Mouse (Mus musculus) lung, embryonic 14.5 days (tissue): Measurements from ENCODE around the gene Gm37240. TPM values are rescaled to one million over a fixed set of nuclear protein-coding genes. Genes with fewer than 3 reads are reported as not detected.

Source experiments
- ATAC-seq: fragments of 200-750 bp; cut with Nextera tagmentation; 2 replicates; pipeline ENCODE4 v1.8.0; 2017; ENCODE audit warnings: mild to moderate bottlenecking, moderate TSS enrichment, moderate library complexity; ENCODE audit not compliant: insufficient read depth
- DNase-seq: peaks from one replicate; pipeline ENCODE4 v3.0.0-alpha.2; 2015
- H3K27ac ChIP-seq: fragments of 300-500 bp; sonication (generic); 2 replicates; pipeline ENCODE4 v1.5.1; 2014; ENCODE audit warnings: low read depth, mild to moderate bottlenecking, moderate library complexity
- H3K27me3 ChIP-seq: fragments of 300-500 bp; sonication (generic); 2 replicates; pipeline ENCODE4 v1.6.1; 2014; ENCODE audit warnings: low read length, control low read depth; ENCODE audit not compliant: insufficient read depth
- H3K36me3 ChIP-seq: fragments of 300-500 bp; sonication (generic); 2 replicates; pipeline ENCODE4 v1.6.1; 2014; ENCODE audit warnings: control low read depth; ENCODE audit not compliant: insufficient read depth
- H3K4me1 ChIP-seq: fragments of 300-500 bp; sonication (generic); 2 replicates; pipeline ENCODE4 v1.6.1; 2014; ENCODE audit warnings: antibody characterized with exemption, control low read depth; ENCODE audit not compliant: insufficient read depth
- H3K4me2 ChIP-seq: fragments of 300-500 bp; sonication (generic); 2 replicates; pipeline ENCODE4 v1.6.1; 2014; ENCODE audit warnings: mild to moderate bottlenecking
- H3K4me3 ChIP-seq: fragments of 300-500 bp; sonication (generic); 2 replicates; pipeline ENCODE4 v1.5.1; 2014; ENCODE audit warnings: low read depth, low read length
- H3K9ac ChIP-seq: fragments of 300-500 bp; sonication (generic); 2 replicates; pipeline ENCODE4 v1.6.1; 2014
- H3K9me3 ChIP-seq: fragments of 300-500 bp; sonication (generic); 2 replicates; pipeline ENCODE4 v1.6.1; 2016; ENCODE audit warnings: low read depth, low read length, control low read depth
- CTCF ChIP-seq: IDR thresholded peaks from 2 replicates; pipeline ENCODE4 v1.5.1; 2016; ENCODE audit warnings: antibody characterized with exemption, low read depth
- WGBS: fragments of 180-500 bp; shearing (Covaris S2); extraction: QIAGEN DNeasy Blood & Tissue Kit; methylation state at CpG from one replicate; pipeline ENCODE4 v1.1.7; 2014; 5-methylcytosine and 5-hydroxymethylcytosine counted together
- polyA plus RNA-seq: library from polyadenylated mRNA; unstranded; fragments of >200 nt; fragmentation: Nextera tagmentation; extraction: Ambion mirVana; gene quantifications from 2 replicates; pipeline ENCODE4 v1.2.1, GENCODE M21; 2014

Gene Gm37240
- polyA plus RNA-seq, 1 experiment from 2014 or later: 4.5 TPM

DNA sequence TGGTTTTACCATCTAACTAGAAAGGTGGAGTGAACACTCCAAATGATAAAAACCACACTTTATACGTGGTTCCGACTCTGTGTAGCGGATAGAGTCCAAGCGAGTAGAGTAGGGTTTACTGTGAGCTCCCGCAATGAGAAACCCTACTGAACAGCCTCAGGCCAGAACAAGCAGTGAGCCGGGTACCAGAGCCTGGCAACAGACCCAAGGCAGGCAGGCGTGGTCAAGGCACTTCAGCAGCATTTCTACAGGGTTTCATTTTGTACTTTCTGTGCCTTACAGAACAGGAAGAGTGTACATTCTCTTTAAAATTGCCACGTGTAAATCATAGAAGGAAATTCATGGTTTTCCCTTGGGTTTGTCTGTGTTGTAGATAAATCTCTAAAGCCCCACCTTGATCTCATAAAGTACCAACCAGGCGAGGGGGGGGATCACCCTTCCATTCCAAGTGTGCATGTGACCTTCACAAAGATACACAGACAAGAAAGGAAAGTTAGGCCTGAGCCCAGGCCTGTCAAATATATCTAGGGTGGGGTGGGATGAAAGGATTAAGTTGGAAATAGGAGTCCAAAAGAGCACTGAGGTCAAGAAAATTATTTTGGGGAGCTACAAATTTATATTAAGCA is 1285.3 kb downstream of the Gm37240 start:
- Histone ChIP-seq H3K27ac (no peak overlapping the region), H3K4me3 (no peak overlapping the region), H3K9ac (no peak overlapping the region), H3K27me3 (no peaks in the 10 kb centered on the region), H3K9me3 (no peaks in the 10 kb centered on the region), H3K4me1 (no peaks in the 10 kb centered on the region), H3K4me2 (no peak overlapping the region), H3K36me3 (no peaks in the 10 kb centered on the region)
- no peak for ATAC-seq
- 76% methylated on average over 9 of the region's 9 CpGs for WGBS
- no peak for TF ChIP-seq CTCF
- no peak for DNase-seq

DNA sequence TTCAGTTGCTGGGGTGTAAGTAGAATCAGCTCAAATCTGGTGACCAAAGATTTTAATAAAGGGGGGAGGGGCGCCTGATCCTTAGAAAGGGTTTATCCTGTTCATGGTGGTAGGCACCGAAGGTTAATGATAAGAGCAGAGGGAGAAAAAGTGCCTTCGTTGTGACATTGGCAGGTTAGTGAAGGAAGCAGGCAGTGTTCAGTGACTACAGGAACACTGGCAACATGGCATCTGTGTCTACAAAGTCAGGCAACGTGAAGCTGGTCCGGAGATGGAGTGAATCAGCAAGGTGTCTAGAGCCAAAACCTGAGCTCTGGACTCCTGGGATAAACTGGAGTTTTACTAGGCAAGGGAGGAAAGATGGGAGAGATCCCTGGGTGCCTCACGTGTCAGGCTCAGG is 1288.6 kb downstream of the Gm37240 start:
- H3K9ac ChIP-seq: no peak overlapping the region
- no peaks in the 10 kb centered on the region for H3K4me1 ChIP-seq
- TF ChIP-seq CTCF: no peak
- H3K36me3 ChIP-seq: no peaks in the 10 kb centered on the region
- no peak overlapping the region for H3K4me2 ChIP-seq
- no peak for ATAC-seq
- DNase-seq: no peak
- no peak overlapping the region for H3K27ac ChIP-seq
- no peaks in the 10 kb centered on the region for H3K27me3 ChIP-seq
- H3K9me3 ChIP-seq: no peaks in the 10 kb centered on the region
- no peak overlapping the region for H3K4me3 ChIP-seq
- WGBS: 67% methylated on average over 6 of the region's 6 CpGs

DNA sequence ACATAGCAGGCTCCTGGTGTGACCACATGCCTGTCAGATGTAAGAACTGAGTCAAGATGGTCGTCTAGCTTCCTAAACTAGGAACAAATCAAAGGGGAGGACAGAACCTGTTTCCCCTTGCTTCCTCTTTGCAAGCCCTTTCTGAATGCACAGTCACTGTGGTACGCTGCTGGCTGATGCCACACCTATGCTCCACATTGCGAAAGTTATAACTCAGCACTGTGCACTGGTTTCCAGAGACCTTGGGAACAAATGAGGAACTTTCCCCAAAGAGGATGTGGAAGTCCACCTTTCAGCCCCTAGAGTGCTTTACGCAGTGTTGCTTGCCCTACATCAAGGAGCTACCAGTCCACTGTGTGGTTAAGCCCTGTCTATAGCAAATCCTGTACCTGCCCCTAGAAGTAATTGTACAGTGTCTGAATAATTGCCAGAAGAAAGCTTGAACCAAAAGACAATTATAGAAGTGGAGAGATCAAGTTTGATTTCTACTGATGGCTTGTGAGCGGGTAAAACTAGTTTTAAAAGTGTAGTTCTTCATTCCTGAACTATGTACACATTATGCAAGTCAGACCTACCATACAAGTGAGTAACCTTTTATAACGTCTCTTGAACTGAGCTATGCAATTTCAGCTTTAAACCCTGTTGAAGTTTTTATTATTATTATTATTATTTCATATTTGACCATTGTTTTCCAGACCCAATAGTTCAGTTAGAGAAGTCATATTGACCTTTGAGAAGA is 1289.2 kb downstream of the Gm37240 start:
- Histone ChIP-seq H3K27me3 (no peaks in the 10 kb centered on the region), H3K9ac (no peak overlapping the region), H3K4me2 (no peak overlapping the region), H3K9me3 (no peaks in the 10 kb centered on the region), H3K36me3 (no peaks in the 10 kb centered on the region), H3K27ac (peak overlapping the region; percentile 59; the same call in 1 of the 2 replicates), H3K4me1 (no peaks in the 10 kb centered on the region), H3K4me3 (no peak overlapping the region)
- no peak for TF ChIP-seq CTCF
- 60% methylated on average over 6 of the region's 6 CpGs for WGBS
- DNase-seq (no peak), ATAC-seq (no peak; the same call in 1 of the 2 replicates)

DNA sequence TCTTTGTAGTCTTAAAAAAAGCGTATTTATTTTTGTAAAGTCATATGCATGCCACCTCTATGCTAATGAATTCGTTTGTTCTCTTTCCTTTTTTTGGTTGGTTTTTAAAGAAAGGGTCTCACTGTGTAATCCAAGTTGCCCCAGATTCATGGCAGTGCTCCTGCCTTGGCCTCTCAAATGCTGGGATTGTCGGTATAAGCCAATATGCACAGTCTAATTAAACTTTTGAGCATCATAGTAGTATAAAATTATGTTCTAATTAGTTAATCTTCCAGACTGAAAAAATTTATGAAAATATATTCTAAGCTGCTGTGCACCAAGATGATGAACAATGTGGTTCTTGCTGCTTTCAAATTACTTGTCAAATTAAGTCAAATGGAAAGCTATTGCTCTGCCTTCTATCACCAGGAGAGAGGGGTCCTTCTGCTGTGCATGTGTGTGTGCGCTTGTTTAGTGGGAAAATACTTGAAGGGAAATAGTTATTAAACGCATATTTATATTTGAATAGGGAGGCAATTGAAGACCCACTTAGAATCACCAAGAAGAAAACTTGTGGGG is 1291.6 kb downstream of the Gm37240 start:
- Histone ChIP-seq H3K27ac (no peak overlapping the region), H3K4me2 (peak overlapping the region; percentile 63), H3K4me1 (no peaks in the 10 kb centered on the region), H3K36me3 (no peaks in the 10 kb centered on the region), H3K9ac (no peak overlapping the region), H3K27me3 (no peaks in the 10 kb centered on the region), H3K4me3 (peak overlapping the region; percentile 33), H3K9me3 (no peaks in the 10 kb centered on the region)
- ATAC-seq: no peak
- DNase-seq: no peak
- TF ChIP-seq CTCF: no peak
- WGBS: 33% methylated on average over 5 of the region's 5 CpGs

DNA sequence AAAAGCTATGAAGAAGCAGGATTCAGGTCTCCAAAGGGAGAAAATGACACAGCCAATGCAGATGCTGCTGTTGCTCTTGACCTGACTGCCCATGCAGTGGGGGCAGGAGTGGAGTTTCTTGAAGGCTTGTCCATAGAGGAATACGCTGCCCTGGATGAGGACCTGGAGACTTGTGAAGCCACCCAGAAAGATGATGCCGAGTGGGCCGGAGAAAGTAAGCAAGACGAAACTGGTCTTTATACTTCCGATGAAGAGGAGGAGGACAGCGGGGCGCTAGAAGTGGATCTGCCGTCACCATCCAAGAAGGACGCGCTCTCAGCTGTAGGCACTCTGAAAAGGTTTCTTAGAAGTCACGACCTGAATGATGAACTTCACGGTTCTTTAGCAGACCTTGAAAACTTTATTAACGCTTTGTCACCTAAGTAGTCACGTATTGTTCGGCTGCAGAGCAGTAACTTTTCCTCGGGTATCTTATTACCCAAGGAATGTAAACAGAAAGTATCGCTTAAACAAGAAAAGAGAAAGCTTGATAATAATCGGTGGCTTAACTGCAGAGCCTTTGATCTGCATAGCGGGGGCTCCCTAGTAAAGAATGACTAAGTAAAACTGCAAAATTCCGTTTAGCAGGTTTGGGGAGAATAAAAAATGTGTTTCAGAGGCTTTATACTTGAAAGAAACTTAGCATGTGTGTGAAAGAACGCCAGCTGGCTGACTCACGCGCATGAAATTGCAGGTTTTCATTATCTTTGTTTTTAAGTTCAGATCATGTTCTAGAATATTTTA is 1292.2 kb downstream of the Gm37240 start:
- 2% methylated on average over 23 of the region's 23 CpGs for WGBS
- no peak for ATAC-seq
- H3K4me1 ChIP-seq: no peaks in the 10 kb centered on the region
- H3K27ac ChIP-seq: no peak overlapping the region
- 0 out of 2 replicates have a peak overlapping the region, but pooled peaks have one; percentile 4 for H3K9ac ChIP-seq
- no peaks in the 10 kb centered on the region for H3K9me3 ChIP-seq
- H3K4me3 ChIP-seq: peak overlapping the region; percentile 33
- TF ChIP-seq CTCF: no peak
- no peaks in the 10 kb centered on the region for H3K36me3 ChIP-seq
- H3K4me2 ChIP-seq: peak overlapping the region; percentile 63
- DNase-seq: peak; percentile 64
- H3K27me3 ChIP-seq: no peaks in the 10 kb centered on the region

DNA sequence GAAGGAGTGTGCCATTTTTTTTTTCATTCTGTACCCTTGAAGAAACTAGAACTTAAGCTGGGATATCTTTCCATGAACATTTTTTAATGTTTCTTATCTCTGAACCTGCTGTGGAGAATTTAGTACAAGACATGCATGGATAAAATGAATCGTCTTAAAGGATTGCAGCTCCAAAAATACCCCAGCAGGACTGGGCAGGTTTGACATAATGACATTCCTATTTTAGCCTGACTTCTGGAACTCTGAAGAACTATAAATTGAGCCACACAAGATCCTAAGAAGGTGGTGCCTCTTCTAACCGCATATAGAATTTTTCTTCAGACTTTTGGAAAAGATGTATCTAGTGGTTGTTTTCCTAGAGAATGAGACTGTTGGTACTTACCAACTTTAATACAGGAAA is 1294.0 kb downstream of the Gm37240 start, which contains the start of gene Tigd4:
Tigd4 (plus strand) TSS at position 301 of the 400 bp plus-strand sequence.
- H3K9ac ChIP-seq: no peak within 1 kb of the TSS
- no peaks in the 10 kb centered on the region for H3K9me3 ChIP-seq
- DNase-seq: no peak
- no peaks in the 10 kb centered on the region for H3K36me3 ChIP-seq
- no peak for ATAC-seq
- H3K4me3 ChIP-seq: no peak within 1 kb of the TSS
- H3K4me1 ChIP-seq: no peaks in the 10 kb centered on the region
- H3K4me2 ChIP-seq: no peak within 1 kb of the TSS
- TF ChIP-seq CTCF: no peak
- no peak within 1 kb of the TSS for H3K27ac ChIP-seq
- 80% methylated on average over 2 of the region's 2 CpGs for WGBS
- no peaks in the 10 kb centered on the region for H3K27me3 ChIP-seq
